Mouse (Mus musculus): ENCODE measurements around the gene Poc1a. TPM values are rescaled to one million over a fixed set of nuclear protein-coding genes. Genes with fewer than 3 reads are reported as not detected.

Poc1a gene
- total RNA-seq, 2 experiments from 2014 or later, result 23.1 to 37.1 TPM

DNA sequence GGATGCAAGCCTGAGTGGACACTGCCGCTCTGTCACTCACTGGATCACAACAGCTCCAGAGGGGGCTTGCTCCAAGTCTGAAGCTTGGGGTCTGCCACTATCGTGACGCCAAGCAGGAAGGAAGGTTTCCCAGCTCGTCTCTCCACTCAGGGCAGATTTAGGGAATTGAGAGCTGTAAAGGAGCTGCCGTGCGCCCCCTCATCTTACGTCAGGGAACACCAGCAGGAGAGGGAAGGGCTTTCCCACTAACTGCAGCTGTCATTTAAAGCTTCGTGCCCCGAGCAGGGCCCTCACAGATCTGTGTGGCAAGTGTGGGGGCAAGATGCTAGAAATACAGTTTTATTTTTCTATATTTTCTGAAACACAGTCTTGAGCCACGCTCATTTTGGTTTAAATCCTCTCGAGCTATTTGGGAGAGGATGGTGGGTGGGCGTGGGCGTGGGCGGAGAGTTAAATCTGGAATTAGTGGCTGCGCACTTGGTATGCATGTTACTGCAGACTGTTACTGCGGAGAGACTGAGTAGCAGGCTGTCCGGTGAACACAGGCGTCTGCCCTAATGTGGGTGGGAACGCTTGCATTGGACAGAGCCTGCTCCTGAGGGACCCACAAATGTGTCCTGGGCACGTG lies 19.4 kb downstream of the Poc1a start:
- no peak for ATAC-seq (ENCODE audit: poor library complexity, severe bottlenecking)

DNA sequence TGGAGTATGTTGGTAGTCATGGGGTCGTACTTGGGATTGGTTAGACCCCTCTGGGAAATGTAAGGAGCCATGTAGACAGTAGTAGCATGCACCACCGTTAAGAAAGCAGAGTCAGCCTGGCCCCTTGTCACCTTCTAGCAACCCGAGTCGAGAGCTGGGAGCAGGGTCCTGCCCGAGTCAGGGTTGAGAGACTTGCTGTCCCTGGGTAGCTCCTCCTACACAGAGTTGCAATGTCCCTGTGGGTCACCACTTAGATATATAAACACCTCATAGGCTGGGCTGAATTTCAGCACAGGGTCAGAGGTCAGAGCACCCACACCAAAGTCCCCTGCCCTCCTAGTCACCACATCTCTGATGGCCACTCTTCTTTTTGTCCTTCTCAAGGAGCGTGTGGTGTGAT lies 20.1 kb downstream of the Poc1a start:
- ATAC-seq (ENCODE audit: poor library complexity, severe bottlenecking), result no peak

DNA sequence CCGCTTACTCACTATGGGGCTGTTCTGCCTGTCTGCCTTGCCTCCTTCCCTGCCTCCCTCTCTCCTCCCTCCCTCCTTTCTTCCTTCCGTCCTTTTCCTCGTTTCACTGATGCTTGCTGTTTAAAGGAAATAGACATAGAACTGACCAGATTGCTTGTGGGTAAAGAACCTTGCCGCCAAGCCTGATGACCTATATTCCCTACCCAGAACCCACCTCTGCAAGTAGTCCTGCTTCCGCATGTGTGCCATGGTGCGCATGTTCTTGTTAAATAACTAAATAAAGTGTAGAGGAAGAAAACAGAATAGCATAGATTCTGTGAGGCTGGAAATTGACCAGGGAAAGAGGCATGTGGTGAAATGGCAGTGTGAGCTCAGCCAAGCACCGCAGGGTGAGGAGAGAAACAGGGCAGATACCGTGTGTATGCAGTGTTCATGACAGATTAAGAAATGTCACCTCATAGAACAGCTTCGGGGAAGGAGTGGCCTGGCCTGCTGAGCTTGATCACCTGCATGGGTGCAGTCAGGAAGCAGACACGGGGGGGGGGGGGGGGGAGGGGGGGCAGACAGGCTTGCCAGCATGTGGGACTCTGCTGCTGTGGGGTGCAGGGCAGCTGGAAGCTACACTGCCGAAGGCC lies 20.7 kb downstream of the Poc1a start:
- ATAC-seq (ENCODE audit: poor library complexity, severe bottlenecking), result no peak

DNA sequence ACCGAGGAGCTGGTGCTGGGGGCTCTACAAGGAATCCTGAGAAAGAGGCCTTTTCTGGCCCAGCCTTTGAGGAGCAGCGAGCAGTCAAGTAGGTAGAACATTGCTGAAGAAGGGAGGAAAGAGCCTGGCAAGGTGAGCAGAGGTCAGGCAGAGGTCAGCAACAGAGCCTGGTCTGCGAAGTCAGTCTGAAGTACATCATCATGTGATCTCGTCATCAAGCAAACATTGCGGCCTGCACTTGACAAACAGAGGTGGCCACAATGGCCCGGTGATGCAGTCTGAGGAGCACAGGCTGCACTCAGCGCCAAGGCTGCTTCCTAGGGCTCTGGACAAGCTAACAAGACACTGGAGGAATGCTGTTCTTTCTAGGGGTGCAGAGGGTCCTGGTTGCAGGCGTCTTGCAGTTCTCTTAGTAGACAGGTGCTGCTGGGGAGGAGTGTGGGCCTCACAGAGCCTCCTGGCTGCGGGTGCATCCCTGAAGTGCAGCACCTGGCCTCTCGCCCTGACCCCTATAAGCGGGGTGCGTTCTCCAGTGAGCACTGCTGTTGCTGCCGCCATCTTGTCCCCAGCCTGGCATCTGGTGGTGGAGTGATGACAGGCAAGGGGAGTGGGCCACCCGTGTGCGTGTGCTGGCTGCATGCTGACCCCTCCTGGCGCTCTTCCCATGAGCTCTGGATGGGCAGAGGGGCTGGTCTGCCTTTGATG lies 21.7 kb downstream of the Poc1a start:
- no peak for ATAC-seq (ENCODE audit: poor library complexity, severe bottlenecking)

DNA sequence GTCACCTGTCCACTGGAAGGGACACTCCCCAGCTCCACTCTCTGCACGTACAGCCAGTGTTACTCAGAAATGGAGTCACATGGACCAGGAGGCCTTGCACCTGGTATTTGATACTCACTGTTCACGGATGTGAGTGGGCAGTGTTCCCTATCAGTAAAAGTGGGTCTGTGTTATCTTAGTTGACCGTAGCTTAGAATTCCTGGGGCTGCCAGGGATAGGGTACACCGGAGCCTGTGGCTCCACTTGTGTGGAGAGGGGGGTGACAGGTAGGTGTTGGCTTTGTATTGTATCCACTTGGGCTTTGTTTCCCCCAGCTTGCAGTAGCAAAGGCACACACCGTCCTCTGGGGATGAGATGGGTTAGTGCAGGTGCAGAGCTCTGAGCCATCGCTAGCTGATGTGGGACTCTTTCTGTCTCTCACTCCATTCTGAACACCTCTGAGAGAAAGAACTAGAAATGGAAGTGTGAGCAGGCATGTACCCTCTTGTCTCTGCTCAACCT lies 22.6 kb downstream of the Poc1a start:
- no peak for ATAC-seq (ENCODE audit: poor library complexity, severe bottlenecking)

DNA sequence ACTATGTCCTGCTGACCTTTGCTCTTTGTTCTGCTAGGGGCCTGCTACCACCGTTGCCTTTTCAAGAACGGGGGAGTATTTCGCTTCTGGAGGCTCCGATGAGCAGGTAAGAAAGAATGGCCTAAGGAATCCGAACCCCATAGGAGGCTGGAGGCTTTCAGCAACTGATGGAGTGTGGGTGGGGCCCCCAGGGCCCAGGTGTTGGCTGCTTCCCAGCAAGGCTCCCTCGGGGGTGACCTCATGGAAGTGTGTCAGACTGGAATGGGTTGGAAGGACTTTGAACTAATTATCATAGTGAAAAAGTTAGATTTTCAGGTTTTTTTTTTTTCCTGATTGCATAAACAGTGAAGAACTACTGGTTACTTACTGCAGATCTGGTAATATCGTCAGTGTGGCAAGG lies 24.4 kb downstream of the Poc1a start:
- ATAC-seq (ENCODE audit: poor library complexity, severe bottlenecking), result no peak

DNA sequence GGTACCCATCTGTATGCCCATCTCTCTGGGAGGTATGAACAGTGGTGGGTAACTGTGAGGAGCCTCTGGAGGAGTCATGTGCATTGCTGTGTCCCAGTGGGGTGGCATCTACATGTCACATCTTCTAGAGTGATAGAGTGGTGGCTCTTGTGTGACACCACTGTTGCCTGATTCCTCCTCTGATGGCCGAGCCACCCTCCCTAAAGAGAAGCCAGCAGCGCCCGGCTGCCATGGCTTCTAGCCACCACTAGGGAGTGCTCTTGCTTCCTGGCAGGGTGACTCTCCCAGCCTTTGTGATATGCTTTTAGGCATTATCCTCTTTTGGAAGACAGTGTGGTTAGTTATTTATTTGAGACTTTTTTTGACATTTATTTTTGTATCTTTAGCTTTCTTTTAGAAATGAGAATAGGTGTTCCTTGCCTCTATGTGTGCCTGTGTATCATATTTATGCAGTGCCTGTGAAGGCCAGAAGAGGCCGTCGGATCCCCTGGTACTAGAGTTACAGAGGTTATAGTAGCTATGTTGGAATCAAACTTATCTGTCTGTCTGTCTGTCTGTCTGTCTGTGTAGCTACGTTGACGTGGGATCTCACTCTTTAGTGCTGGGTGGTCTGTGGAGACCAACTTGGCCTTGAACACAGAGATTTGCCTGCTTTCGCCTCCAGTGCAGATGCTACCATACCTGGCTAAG lies 25.9 kb downstream of the Poc1a start:
- peak; percentile 79 for ATAC-seq (ENCODE audit: poor library complexity, severe bottlenecking)

DNA sequence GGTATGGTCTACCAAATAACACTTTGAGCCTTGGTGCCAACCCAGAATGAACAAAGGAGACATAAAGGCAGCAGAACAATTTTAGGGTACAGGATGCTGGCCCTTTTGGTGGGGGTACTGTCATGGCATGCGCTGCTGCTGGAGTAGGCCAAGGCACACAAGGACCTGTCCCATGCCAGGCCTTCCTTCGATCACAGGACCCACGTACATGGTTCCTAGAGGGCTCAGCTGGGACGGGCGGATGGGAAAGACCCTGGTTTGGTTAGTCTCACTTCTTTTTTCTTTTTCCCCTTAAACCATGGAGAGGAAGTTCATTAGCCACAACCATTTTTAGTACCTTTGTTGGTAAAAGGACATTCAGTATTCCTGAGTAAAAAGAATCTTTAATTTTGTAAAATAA lies 27.3 kb downstream of the Poc1a start:
- ATAC-seq (ENCODE audit: poor library complexity, severe bottlenecking), result peak; percentile 36

DNA sequence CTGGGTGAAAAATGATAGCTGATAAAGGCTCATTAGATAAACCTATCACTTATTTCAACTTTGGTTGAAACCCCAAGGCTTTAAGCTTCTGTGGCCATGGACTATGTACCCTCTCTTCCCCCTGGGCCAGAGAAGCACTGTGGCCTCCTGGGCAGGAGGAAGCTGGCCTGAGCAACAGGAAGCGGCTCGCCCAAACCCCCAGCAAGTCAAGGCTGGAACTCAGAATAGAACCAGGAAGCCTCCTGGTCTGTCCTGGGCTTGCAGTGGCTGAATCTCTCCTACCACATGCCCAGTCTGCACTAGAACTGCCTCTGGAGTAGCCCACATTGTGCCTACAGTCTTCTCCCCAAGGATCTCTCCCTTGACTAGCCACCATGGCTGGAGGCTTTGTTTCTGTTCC lies 27.7 kb downstream of the Poc1a start:
- ATAC-seq (ENCODE audit: poor library complexity, severe bottlenecking), result peak; percentile 82

DNA sequence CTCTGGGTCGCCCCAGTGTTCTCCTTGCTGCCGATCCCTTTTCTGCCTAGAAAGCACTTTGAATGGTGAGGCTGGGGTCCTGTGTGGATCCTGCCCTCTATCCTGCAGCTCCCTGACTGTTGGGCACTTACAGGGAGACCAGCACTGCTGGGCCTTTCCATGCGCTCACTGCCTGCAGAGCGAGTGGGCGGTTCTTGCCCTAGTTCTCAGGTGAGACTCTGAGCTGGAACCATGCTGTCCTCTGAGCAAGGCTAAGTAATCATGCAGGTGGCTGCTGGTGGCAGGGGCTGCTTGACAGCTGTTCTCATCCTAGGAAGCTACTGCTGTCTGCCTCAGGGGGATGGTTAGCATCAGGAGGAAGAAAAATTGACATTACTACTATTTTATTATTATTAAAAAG lies 28.1 kb downstream of the Poc1a start:
- ATAC-seq (ENCODE audit: poor library complexity, severe bottlenecking), result no peak

DNA sequence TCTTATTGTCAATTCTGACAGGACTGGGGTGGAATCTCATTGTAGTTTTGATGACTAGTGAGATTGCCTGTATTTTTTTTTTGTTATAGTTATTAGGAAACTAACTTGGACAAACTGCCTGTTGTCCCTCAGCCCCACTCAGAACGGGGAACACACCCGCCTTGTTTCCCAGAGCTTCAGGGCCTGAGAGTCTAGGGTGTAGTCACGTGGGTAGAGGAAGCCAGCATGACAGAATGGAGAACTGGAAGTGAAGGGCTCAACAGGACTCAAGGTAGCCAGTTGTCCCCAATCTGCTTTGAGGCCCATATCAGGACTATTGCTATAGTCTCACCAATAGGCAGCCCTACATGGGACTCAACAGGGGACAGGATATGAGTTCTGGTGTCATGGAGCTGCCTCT lies 29.0 kb downstream of the Poc1a start:
- peak; percentile 34; the same call in 1 of the 2 replicates for ATAC-seq (ENCODE audit: poor library complexity, severe bottlenecking)

DNA sequence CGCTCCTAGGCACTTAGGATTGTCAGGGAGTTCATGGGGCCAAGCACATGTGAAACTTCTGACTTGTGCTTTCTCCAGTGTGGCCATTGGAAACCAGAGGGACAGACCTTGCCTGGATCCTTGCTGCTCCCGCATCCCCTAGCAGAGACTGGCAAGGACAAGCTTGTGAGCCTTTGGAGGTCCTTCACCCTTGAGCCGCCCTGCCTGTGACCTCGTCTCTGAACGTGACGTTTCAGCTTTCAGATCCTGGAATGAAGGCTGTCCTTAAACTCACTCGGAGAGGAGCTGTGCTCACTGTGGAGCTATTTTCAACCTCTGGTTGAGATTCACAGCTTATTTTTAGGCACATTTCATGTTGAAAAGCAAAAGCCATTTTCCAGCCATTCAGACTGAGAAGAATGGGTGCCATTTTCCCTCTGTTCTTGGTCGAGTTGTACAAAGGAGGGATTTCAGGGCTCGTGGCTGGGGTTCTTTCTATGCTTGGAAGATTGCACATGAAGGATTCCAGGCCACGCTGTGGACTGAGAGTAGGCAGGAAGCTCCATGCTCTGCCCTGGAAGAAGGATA lies 30.8 kb downstream of the Poc1a start:
- no peak for ATAC-seq (ENCODE audit: poor library complexity, severe bottlenecking)

DNA sequence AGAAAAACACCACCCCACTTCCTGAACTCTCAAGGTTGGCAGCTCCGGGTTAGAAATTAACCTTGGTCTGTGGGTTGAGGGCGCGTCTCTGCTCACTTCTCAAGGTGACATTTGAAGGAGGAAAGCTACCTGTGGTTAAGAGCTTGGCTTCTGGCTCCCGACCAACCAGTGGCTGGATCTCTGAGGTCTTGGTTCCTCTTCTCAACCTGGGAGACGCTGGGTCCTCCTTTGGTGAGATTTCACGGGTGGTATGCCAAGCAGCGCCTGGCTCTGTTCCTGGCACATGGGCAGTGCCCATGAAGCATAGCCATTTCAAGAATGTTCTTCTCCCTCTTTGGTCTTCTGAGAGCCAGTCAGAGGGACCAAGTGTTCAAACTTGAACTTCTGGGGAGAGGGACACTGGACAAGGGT lies 32.1 kb downstream of the Poc1a start:
- no peak for ATAC-seq (ENCODE audit: poor library complexity, severe bottlenecking)

DNA sequence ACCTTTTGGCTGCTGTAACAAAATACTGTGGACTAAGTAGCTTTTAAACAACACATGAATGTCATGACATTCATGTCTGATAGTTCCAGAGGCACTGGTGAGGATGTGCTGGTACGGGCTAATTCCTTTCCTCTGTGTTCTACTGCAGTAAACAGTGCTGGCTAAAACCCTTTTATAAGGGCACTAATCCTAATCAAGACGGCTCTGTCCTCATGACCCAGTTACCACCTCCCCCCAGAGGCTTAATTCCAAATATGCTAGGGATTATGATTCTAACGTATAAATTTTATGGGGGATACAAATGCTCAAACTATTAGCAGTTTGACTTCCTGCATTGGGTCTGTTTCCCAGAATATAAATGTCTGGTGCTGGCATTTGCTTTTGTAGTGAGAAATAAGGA lies 33.3 kb downstream of the Poc1a start:
- ATAC-seq (ENCODE audit: poor library complexity, severe bottlenecking), result no peak

DNA sequence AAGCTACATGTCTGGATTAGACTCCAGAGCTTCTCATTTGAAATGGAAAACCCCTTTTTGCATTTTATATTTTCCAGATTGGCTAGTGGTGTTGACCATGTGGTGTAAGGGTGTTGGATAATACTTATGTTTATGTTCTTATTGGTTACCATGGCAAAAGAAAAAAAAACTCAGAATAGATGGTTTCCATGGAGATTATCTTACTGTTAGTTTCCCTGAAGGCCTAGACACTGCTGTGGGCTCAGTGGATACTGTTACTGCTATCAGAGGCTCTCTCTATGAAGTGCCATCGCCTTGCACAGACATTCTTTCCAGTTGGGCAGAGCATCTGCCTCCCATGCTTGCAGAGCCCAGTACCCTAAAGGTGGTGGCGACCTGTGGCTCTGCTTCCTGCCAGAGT lies 37.2 kb downstream of the Poc1a start:
- no peak for ATAC-seq (ENCODE audit: poor library complexity, severe bottlenecking)

DNA sequence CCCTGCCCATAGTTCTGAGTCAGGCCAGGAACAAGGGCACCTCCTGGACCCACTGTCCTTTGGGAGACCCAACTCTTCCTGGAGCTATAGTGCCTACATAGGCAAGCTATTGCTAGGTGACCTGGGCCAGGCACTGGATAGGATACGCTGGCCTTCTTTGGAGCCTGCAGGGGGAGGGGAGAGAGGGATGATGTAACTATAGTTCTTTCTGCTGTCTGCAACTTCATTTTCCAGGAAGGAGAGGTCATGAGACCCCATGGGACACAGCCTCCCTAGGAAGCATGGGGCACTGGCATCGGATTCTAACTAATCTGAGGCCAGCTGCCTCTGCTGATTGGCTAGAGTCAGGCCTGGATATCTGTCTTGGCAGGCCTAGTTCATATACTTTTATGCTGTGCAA lies 38.2 kb downstream of the Poc1a start:
- no peak for ATAC-seq (ENCODE audit: poor library complexity, severe bottlenecking)

DNA sequence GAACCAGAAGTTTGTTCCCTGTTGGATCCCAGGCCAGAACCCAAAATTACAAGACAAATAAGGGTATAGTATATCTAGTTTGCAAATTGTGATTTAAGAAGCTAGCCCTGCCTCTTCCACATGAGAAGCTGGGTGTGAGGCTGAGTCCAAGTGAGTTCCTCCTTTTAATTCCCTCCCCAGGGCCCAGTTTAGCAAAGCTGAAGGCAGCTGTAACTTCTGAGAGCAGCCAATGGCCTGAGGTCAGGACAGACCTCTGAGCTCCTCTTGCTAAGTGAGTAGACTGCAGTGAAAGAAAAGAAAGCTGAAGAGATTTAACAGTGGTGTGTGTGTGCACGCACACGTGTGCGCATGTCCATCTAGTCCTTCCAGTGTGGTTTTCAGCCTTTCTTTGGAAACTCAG lies 41.6 kb downstream of the Poc1a start:
- peak; percentile 40; the same call in 1 of the 2 replicates for ATAC-seq (ENCODE audit: poor library complexity, severe bottlenecking)

DNA sequence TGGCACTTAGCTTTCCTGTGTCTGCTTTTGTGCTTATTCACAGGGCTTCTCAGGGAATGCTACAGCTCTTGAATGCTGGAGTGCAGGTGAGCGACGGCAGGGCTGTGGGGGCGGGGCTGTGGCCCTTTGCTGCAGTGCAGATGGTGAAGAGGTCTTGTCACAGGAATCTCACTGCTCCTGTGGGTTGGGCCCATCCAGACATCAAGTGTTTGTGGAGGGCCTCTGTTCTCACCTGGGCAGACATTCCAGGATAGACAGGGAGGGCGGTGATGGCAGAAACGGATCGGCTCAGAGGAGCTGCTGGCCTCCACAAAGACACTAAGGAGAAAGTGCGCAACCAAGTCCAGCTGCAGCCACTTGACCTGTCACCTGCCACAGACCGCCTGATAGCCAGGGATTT lies 45.4 kb downstream of the Poc1a start:
- ATAC-seq (ENCODE audit: poor library complexity, severe bottlenecking), result no peak

DNA sequence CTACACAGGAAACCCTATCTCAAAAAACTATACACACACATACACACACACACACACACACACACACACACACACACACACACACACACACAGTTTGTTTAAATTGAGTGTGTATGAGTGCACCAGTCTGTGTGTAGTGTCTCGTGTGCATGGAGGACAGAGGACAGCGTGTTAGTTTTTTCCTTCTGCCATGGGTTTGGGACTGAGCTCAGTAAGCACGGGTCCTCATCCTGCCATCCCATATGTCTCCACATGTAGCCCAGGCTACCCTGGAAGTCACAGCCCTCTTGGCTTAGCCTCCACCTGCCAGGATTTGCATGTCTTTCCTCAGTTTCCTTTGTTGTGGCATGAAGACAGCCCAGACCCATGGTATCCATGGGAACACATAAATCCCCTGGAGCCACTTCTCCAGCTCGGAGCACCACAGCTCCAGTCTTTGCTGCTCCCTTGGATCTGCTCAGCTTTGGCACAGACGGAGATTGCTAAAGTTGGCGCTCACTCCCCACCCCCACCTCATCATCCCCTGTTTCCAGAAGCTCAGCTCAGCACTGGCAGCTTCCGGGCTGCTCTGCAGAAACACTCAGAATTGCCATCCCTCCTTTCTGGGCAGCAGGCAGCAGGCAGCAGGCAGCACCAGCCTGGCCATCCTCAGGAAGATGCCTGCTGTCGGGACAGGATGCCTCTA lies 46.4 kb downstream of the Poc1a start:
- ATAC-seq (ENCODE audit: poor library complexity, severe bottlenecking), result no peak

DNA sequence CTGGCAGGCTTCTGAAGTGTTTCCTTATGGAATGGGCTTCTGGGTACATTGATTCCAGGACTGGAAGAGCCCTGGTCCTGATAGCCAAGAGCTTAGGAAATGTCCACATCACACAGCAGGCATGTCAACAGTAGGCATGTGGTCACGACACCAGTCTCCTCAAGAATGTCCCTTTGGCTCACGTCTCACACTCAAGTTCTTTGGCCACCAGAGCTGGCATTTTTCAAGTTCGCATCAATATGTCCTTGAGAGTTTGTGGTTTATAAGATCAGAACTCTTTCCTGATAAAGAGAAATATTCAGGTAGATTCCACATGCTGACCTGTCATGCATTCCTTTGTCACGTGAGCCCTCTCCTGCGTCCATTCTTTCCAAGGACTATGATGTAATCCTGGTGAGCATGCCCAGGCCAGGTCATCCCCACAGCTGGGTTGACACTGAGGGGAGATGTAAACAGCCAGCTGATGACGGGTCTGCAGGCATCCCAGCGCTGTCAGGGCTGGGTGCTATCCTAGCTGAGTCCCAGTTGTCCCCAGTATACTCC lies 47.3 kb downstream of the Poc1a start:
- no peak for ATAC-seq (ENCODE audit: poor library complexity, severe bottlenecking)
